Mouse (Mus musculus): ENCODE data around the gene Gm21983. TPM values are rescaled to one million over a fixed set of nuclear protein-coding genes. Genes with fewer than 3 reads are reported as not detected.

Gene Gm21983
- polyA plus RNA-seq, 1 experiment from 2014 or later = not detected

- H3K9me3 ChIP-seq (replicated peaks; ENCODE audit: control insufficient read depth, low read length) = no peaks in the 10 kb centered on the region
- H3K4me3 ChIP-seq (replicated peaks; ENCODE audit: low read length) = no peak overlapping the region
- ATAC-seq (ENCODE audit: insufficient read depth, low FRiP score) = no peak
- no peaks in the 10 kb centered on the region for H3K27me3 ChIP-seq (ENCODE audit: control insufficient read depth, insufficient read depth, low read length)
- H3K9ac ChIP-seq (ENCODE audit: low read length) = peak overlapping the region; percentile 27; the same call in 1 of the 2 replicates
- H3K4me1 ChIP-seq (ENCODE audit: control insufficient read depth, insufficient read depth, low read length) = peaks cover 8% of the 10 kb centered on the region
- H3K27ac ChIP-seq (ENCODE audit: low read length) = no peak overlapping the region
- peaks cover 40% of the 10 kb centered on the region for H3K36me3 ChIP-seq (ENCODE audit: control insufficient read depth, insufficient read depth, low read length)
- 70% methylated on average over 4 of the region's 4 CpGs for WGBS
- H3K4me2 ChIP-seq (ENCODE audit: low read depth, low read length) = no peak overlapping the region
Measured at GRCm38 (mm10) chr7:27193731-27194130, 12.8 kb upstream of the Gm21983 start.

DNA sequence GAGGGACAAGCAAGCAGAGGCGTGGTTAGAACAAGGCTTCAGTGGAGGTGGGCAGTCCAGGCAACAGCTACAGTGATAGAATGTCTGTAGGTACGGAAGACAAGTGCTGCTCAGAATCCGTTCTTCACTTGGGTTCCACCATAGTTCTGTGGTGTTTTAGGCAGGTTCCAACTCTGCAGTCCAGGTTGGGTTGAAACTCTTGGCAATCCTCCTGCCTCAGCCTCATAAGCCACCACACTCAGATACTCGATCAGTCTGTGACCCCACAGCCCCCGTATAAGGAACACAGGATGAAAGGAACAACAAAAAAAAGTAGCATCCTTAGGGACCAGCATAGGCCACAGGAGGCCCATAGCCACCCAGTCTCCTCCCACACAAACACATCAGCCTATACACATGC lies 11.5 kb upstream of the Gm21983 start:
- WGBS = 93% methylated on average over 5 of the region's 5 CpGs
- no peaks in the 10 kb centered on the region for H3K9me3 ChIP-seq (replicated peaks; ENCODE audit: control insufficient read depth, low read length)
- peaks cover 49% of the 10 kb centered on the region for H3K36me3 ChIP-seq (ENCODE audit: control insufficient read depth, insufficient read depth, low read length)
- no peak overlapping the region for H3K4me3 ChIP-seq (replicated peaks; ENCODE audit: low read length)
- H3K4me2 ChIP-seq (ENCODE audit: low read depth, low read length) = no peak overlapping the region
- H3K4me1 ChIP-seq (ENCODE audit: control insufficient read depth, insufficient read depth, low read length) = peaks cover 8% of the 10 kb centered on the region
- H3K9ac ChIP-seq (ENCODE audit: low read length) = no peak overlapping the region
- no peaks in the 10 kb centered on the region for H3K27me3 ChIP-seq (ENCODE audit: control insufficient read depth, insufficient read depth, low read length)
- no peak for ATAC-seq (ENCODE audit: insufficient read depth, low FRiP score)
- H3K27ac ChIP-seq (ENCODE audit: low read length) = no peak overlapping the region

- H3K4me2 ChIP-seq (ENCODE audit: low read depth, low read length) = no peak overlapping the region
- ATAC-seq (ENCODE audit: insufficient read depth, low FRiP score) = no peak
- H3K9me3 ChIP-seq (replicated peaks; ENCODE audit: control insufficient read depth, low read length) = no peaks in the 10 kb centered on the region
- H3K27me3 ChIP-seq (ENCODE audit: control insufficient read depth, insufficient read depth, low read length) = no peaks in the 10 kb centered on the region
- no peak overlapping the region for H3K4me3 ChIP-seq (replicated peaks; ENCODE audit: low read length)
- H3K4me1 ChIP-seq (ENCODE audit: control insufficient read depth, insufficient read depth, low read length) = peaks cover 1% of the 10 kb centered on the region
- H3K9ac ChIP-seq (ENCODE audit: low read length) = no peak overlapping the region
- WGBS = 97% methylated on average over 10 of the region's 10 CpGs
- peaks cover 70% of the 10 kb centered on the region for H3K36me3 ChIP-seq (ENCODE audit: control insufficient read depth, insufficient read depth, low read length)
- no peak overlapping the region for H3K27ac ChIP-seq (ENCODE audit: low read length)
Measured at GRCm38 (mm10) chr7:27189271-27189931, 8.5 kb upstream of the Gm21983 start.

DNA sequence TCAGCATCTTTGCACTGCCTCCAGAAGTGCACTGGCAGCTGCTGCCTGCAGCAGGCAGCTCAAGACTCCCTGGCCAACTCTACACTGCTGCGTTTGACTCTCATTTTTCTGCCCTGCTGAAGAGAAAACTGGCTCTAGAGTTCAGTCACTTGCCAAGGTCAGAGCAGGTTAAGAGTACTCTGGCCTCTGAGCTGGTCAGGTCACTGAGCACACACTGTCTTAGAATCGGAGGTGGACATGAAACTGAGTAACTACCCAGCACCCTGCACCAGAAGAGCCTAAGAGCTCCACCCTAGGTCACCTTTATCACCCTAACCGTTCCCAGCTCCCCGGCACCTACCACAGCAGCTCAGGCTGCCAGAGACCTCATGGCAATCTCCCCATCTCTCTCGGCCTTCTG lies 5.1 kb upstream of the Gm21983 start:
- Histone ChIP-seq H3K36me3 (ENCODE audit: control insufficient read depth, insufficient read depth, low read length) (peaks cover 56% of the 10 kb centered on the region), H3K9me3 (replicated peaks; ENCODE audit: control insufficient read depth, low read length) (no peaks in the 10 kb centered on the region), H3K4me3 (replicated peaks; ENCODE audit: low read length) (no peak overlapping the region), H3K4me2 (ENCODE audit: low read depth, low read length) (no peak overlapping the region), H3K27ac (ENCODE audit: low read length) (no peak overlapping the region), H3K27me3 (ENCODE audit: control insufficient read depth, insufficient read depth, low read length) (no peaks in the 10 kb centered on the region), H3K9ac (ENCODE audit: low read length) (no peak overlapping the region), H3K4me1 (ENCODE audit: control insufficient read depth, insufficient read depth, low read length) (no peaks in the 10 kb centered on the region)
- WGBS = 89% methylated on average over 5 of the region's 5 CpGs
- no peak for ATAC-seq (ENCODE audit: insufficient read depth, low FRiP score)

DNA sequence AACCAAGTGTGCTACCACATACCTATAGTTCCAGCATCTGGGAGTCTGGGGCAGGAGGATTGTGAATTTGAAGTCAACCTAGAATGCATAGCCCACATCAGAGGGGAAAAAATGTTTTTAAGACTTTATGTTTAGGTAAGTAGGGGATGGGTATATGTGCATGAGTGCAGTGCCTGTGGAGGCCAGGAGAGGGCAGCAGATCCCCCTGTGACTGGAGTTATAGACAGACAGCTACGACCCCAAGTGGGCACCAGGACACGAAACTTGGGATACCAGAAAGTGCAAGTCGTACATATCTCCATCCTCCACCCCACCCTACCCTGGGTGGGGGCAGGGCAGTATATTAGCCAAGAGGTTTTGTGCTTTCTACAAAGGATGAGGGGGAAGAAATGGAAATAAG lies 4.1 kb upstream of the Gm21983 start:
- no peak overlapping the region for H3K4me2 ChIP-seq (ENCODE audit: low read depth, low read length)
- H3K27me3 ChIP-seq (ENCODE audit: control insufficient read depth, insufficient read depth, low read length) = no peaks in the 10 kb centered on the region
- no peak for ATAC-seq (ENCODE audit: insufficient read depth, low FRiP score)
- no peaks in the 10 kb centered on the region for H3K9me3 ChIP-seq (replicated peaks; ENCODE audit: control insufficient read depth, low read length)
- no peak overlapping the region for H3K27ac ChIP-seq (ENCODE audit: low read length)
- H3K4me3 ChIP-seq (replicated peaks; ENCODE audit: low read length) = no peak overlapping the region
- H3K4me1 ChIP-seq (ENCODE audit: control insufficient read depth, insufficient read depth, low read length) = no peaks in the 10 kb centered on the region
- WGBS = 73% methylated on average over 3 of the region's 3 CpGs
- H3K9ac ChIP-seq (ENCODE audit: low read length) = no peak overlapping the region
- peaks cover 45% of the 10 kb centered on the region for H3K36me3 ChIP-seq (ENCODE audit: control insufficient read depth, insufficient read depth, low read length)

DNA sequence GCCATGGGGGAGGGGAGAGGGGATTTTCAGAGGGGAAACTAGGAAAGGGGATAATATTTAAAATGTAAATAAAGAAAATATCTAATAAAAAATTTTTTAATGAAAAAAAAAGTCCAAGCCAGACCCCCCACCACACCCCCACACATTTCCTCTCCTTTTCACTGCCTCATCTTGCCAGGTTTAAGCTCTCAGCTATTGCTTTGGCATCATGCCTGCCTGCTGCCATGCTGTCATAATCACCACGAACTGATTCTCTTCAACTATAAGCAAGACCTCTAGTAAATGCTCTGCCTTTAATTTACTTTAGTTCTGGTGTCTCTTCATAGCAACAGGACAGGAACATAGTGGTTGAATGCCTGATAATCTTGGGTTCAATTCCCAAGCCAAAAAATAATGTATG lies 1.6 kb upstream of the Gm21983 start:
- no peak for ATAC-seq (ENCODE audit: insufficient read depth, low FRiP score)
- no peaks in the 10 kb centered on the region for H3K27me3 ChIP-seq (ENCODE audit: control insufficient read depth, insufficient read depth, low read length)
- H3K27ac ChIP-seq (ENCODE audit: low read length) = no peak overlapping the region
- H3K4me2 ChIP-seq (ENCODE audit: low read depth, low read length) = no peak overlapping the region
- H3K9me3 ChIP-seq (replicated peaks; ENCODE audit: control insufficient read depth, low read length) = no peaks in the 10 kb centered on the region
- H3K4me3 ChIP-seq (replicated peaks; ENCODE audit: low read length) = no peak overlapping the region
- 66% methylated on average over 1 of the region's 1 CpGs for WGBS
- peaks cover 24% of the 10 kb centered on the region for H3K36me3 ChIP-seq (ENCODE audit: control insufficient read depth, insufficient read depth, low read length)
- H3K9ac ChIP-seq (ENCODE audit: low read length) = no peak overlapping the region
- H3K4me1 ChIP-seq (ENCODE audit: control insufficient read depth, insufficient read depth, low read length) = peaks cover 11% of the 10 kb centered on the region

DNA sequence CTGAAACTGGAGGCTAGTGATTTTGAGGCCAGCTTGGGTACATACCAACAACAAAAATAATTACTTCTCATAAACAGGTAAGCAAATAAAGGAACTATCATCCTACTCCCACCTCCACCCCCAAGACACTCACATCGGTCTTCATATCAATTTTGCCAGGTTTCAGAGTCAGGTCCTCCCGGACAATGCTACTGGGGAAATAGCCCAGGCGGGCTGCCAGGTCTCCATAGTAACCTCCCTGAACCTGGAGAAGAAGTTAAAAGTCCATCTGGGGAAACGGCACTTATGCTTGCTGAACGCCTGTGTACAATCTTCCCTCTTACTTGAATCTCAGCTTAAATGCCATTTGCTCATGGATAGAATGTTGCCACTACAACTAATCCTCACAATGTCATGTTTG lies 850 bp downstream of the Gm21983 start:
- 52% methylated on average over 5 of the region's 5 CpGs for WGBS
- Histone ChIP-seq H3K4me2 (ENCODE audit: low read depth, low read length) (no peak overlapping the region), H3K36me3 (ENCODE audit: control insufficient read depth, insufficient read depth, low read length) (peaks cover 8% of the 10 kb centered on the region), H3K9ac (ENCODE audit: low read length) (no peak overlapping the region), H3K9me3 (replicated peaks; ENCODE audit: control insufficient read depth, low read length) (no peaks in the 10 kb centered on the region), H3K27me3 (ENCODE audit: control insufficient read depth, insufficient read depth, low read length) (no peaks in the 10 kb centered on the region), H3K4me3 (replicated peaks; ENCODE audit: low read length) (no peak overlapping the region), H3K4me1 (ENCODE audit: control insufficient read depth, insufficient read depth, low read length) (peaks cover 11% of the 10 kb centered on the region), H3K27ac (ENCODE audit: low read length) (peak overlapping the region; percentile 97; the same call in 1 of the 2 replicates)
- ATAC-seq (ENCODE audit: insufficient read depth, low FRiP score) = no peak

GRCm38 (mm10) chr7:27179217-27179918 lies 1.5 kb downstream of the Gm21983 start:
- Histone ChIP-seq H3K27me3 (ENCODE audit: control insufficient read depth, insufficient read depth, low read length) (no peaks in the 10 kb centered on the region), H3K27ac (ENCODE audit: low read length) (peak overlapping the region; percentile 97), H3K4me3 (replicated peaks; ENCODE audit: low read length) (peak overlapping the region; percentile 91), H3K36me3 (ENCODE audit: control insufficient read depth, insufficient read depth, low read length) (peaks cover 3% of the 10 kb centered on the region), H3K9ac (ENCODE audit: low read length) (peak overlapping the region; percentile 65), H3K4me2 (ENCODE audit: low read depth, low read length) (peak overlapping the region; percentile 58), H3K9me3 (replicated peaks; ENCODE audit: control insufficient read depth, low read length) (no peaks in the 10 kb centered on the region), H3K4me1 (ENCODE audit: control insufficient read depth, insufficient read depth, low read length) (peaks cover 11% of the 10 kb centered on the region)
- 42% methylated on average over 16 of the region's 16 CpGs for WGBS
- no peak for ATAC-seq (ENCODE audit: insufficient read depth, low FRiP score)

DNA sequence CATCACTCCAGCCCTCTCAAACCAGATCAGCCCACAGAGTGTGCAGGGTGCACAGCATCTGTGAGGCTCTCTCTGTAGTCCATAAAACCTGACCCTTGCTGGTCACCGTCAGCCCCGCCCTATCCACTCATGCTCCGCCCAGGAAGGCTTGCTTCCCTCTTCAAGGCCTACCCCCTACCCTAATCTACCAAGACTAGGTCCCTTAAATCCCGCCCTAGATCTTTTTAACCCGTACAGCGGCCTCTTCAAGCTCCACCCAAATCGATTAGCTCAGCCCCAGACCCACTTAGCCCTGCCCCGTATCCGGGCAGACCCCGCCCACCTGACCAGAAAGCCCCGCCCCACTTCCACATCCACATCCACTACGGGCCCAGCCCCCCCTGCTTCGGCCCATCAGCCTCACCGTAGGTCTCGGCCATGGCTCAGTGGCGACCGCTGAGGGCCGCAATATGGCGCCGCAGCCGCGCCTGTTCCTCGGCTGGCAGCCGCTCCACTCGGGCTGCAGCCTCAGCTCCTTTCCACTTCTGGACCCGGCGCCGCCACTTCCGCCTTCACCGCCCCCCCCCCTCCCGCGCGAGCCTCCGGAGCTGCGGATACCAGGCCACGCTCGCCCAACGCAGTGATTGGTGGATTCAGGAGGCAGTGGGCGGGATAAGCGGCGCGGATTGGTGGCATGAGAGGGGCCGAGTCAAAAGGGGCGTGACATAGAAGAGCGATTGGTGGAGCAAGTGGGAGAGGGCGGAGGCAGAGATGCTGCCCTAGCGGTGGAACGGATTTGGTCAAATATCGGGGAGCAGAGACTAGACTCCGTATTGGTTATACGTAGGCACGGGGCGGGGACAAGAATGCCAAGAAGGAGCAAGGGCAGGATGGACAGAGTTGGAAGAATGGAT lies 2.3 kb downstream of the Gm21983 start, which contains the start of gene Rab4b:
Rab4b (minus strand) TSS at position 573 of the 893 bp plus-strand sequence.
- peak within 1 kb of the TSS; percentile 63 for H3K4me2 ChIP-seq (ENCODE audit: low read depth, low read length)
- peaks cover 3% of the 10 kb centered on the region for H3K36me3 ChIP-seq (ENCODE audit: control insufficient read depth, insufficient read depth, low read length)
- H3K9ac ChIP-seq (ENCODE audit: low read length) = peak within 1 kb of the TSS; percentile 85
- ATAC-seq (ENCODE audit: insufficient read depth, low FRiP score) = peak; percentile 98
- peak within 1 kb of the TSS; percentile 97 for H3K27ac ChIP-seq (ENCODE audit: low read length)
- under 1% methylated on average over 53 of the region's 53 CpGs for WGBS
- H3K4me3 ChIP-seq (replicated peaks; ENCODE audit: low read length) = peak within 1 kb of the TSS; percentile 91
- H3K27me3 ChIP-seq (ENCODE audit: control insufficient read depth, insufficient read depth, low read length) = no peaks in the 10 kb centered on the region
- no peaks in the 10 kb centered on the region for H3K9me3 ChIP-seq (replicated peaks; ENCODE audit: control insufficient read depth, low read length)
- peaks cover 11% of the 10 kb centered on the region for H3K4me1 ChIP-seq (ENCODE audit: control insufficient read depth, insufficient read depth, low read length)
